Mouse (Mus musculus) ES-E14 (cell line): Measurements from ENCODE around the gene Hnrnpll. TPM values are rescaled to one million over a fixed set of nuclear protein-coding genes. Genes with fewer than 3 reads are reported as not detected.

Source experiments
- DNase-seq: peaks from one replicate; pipeline ENCODE4 v3.0.0-alpha.2; 2013; ENCODE audit warnings: low read depth, low spot score
- H3K27ac ChIP-seq: 2 replicates; pipeline ENCODE4 v1.5.1; 2012; ENCODE audit warnings: low read depth, mild to moderate bottlenecking, low read length, moderate library complexity, mixed read lengths; ENCODE audit not compliant: poor library complexity, insufficient read depth, severe bottlenecking
- H3K36me3 ChIP-seq: 2 replicates; pipeline ENCODE4 v1.6.1; 2012; ENCODE audit warnings: mild to moderate bottlenecking, low read length, moderate library complexity, mixed read lengths; ENCODE audit not compliant: control insufficient read depth, poor library complexity, insufficient read depth, severe bottlenecking
- H3K4me1 ChIP-seq, 2 experiments: fragments of 150-350 bp in 1 of 2; sonication (generic) in 1 of 2; 2 replicates each; pipeline ENCODE4 v1.6.1; 2012; ENCODE audit warnings: low read length in 2 of 2, mild to moderate bottlenecking in 1 of 2, mixed read lengths in 1 of 2; ENCODE audit not compliant: control insufficient read depth in 2 of 2, insufficient read depth in 2 of 2, poor library complexity in 1 of 2
- H3K4me3 ChIP-seq, 2 experiments: fragments of 150-350 bp in 1 of 2; sonication (generic) in 1 of 2; 2 replicates each; pipeline ENCODE4 v1.5.1; 2012; ENCODE audit warnings: low read length in 2 of 2, low read depth in 1 of 2, mild to moderate bottlenecking in 1 of 2, mixed read lengths in 1 of 2; ENCODE audit not compliant: insufficient read depth in 1 of 2, poor library complexity in 1 of 2, severe bottlenecking in 1 of 2
- H3K9ac ChIP-seq: 2 replicates; pipeline ENCODE4 v1.6.1; 2012; ENCODE audit warnings: low read depth, mild to moderate bottlenecking, low read length, mixed read lengths; ENCODE audit not compliant: poor library complexity, insufficient read depth, severe bottlenecking
- H3K9me3 ChIP-seq: fragments of 150-350 bp; sonication (generic); 2 replicates; pipeline ENCODE4 v1.6.1; 2012; ENCODE audit warnings: low read depth, mild to moderate bottlenecking, low read length; ENCODE audit not compliant: control insufficient read depth, insufficient read depth
- CHD2 ChIP-seq: IDR thresholded peaks from 2 replicates; pipeline ENCODE4 v1.6.1; 2014; ENCODE audit warnings: mild to moderate bottlenecking, low read depth, low read length, inconsistent platforms
- HCFC1 ChIP-seq: IDR thresholded peaks from 2 replicates; pipeline ENCODE4 v1.6.1; 2012; ENCODE audit warnings: low read length, inconsistent platforms, borderline replicate concordance; ENCODE audit not compliant: insufficient read depth
- MAFK ChIP-seq: IDR thresholded peaks from 2 replicates; pipeline ENCODE4 v1.6.1; 2014; ENCODE audit warnings: mild to moderate bottlenecking, low read depth, low read length, inconsistent platforms; ENCODE audit not compliant: insufficient read depth
- ZC3H11A ChIP-seq: IDR thresholded peaks from 2 replicates; pipeline ENCODE4 v1.6.1; 2012; ENCODE audit warnings: low read depth, mild to moderate bottlenecking, inconsistent platforms, low read length, borderline replicate concordance
- ZNF384 ChIP-seq: IDR thresholded peaks from 2 replicates; pipeline ENCODE4 v1.6.1; 2012; ENCODE audit warnings: low read depth, low read length, inconsistent platforms
- in situ Hi-C, 2 experiments: fragments of 600-800 bp; cut with MboI; formaldehyde crosslinking; loops; one replicate each; pipeline ENCODE4 v1.15.1; 2025; ENCODE audit warnings: low sequenced_read_pairs in 2 of 2, inconsistent platforms in 1 of 2; ENCODE audit not compliant: unreplicated experiment in 2 of 2
- total RNA-seq: library from RNA; depleted of rRNA; stranded (reverse); fragments of 300-350 nt; gene quantifications from 2 replicates; pipeline ENCODE4 v1.2.3, GENCODE M21; 2012; rRNA removed

Hnrnpll gene
- 36.4 and 40.9 TPM in 2 replicates for total RNA-seq

- TF ChIP-seq ZC3H11A = no peak
- no peak for TF ChIP-seq ZNF384
- TF ChIP-seq CHD2 = peak; percentile 93
- TF ChIP-seq HCFC1 = peak; percentile 58; the same call in 1 of the 2 replicates
- no peak for TF ChIP-seq MAFK
- Histone ChIP-seq H3K27ac (peak within 1 kb of the TSS; percentile 77), H3K9me3 (no peaks in the 10 kb centered on the region), H3K9ac (peak within 1 kb of the TSS; percentile 89), H3K4me1 (peaks cover 0 to 5% of the 10 kb centered on the region in 2 experiments; a peak in 1 of 4 replicates), H3K36me3 (no peaks in the 10 kb centered on the region), H3K4me3 (peak within 1 kb of the TSS; percentile 96 to 98)
- in situ Hi-C loops = no loop called here
- peak; percentile 92 for DNase-seq
These were observed at the start of gene Hnrnpll for GRCm38 (mm10) chr17:80061783-80062619. Gene Hnrnpll, minus strand, starts transcription at chr17:80062334.

GRCm38 (mm10) chr17:80105348-80105978 is 43.3 kb upstream of the Hnrnpll start:
- Histone ChIP-seq H3K36me3 (no peaks in the 10 kb centered on the region), H3K4me3 (no peak overlapping the region), H3K27ac (no peak overlapping the region), H3K9ac (no peak overlapping the region), H3K4me1 (no peaks in the 10 kb centered on the region), H3K9me3 (no peaks in the 10 kb centered on the region)
- no peak for TF ChIP-seq CHD2
- TF ChIP-seq HCFC1 = no peak
- no peak for TF ChIP-seq MAFK
- no peak for TF ChIP-seq ZNF384
- TF ChIP-seq ZC3H11A = no peak
- no peak for DNase-seq
- in situ Hi-C loops = no loop called here

- peaks cover 0 to 5% of the 10 kb centered on the region in 2 experiments; a peak in 1 of 4 replicates for H3K4me1 ChIP-seq
- H3K9me3 ChIP-seq = no peaks in the 10 kb centered on the region
- in situ Hi-C loops = no loop called here
- H3K4me3 ChIP-seq = no peak overlapping the region
- TF ChIP-seq ZC3H11A (no peak), MAFK (no peak), HCFC1 (no peak), CHD2 (no peak), ZNF384 (no peak)
- no peaks in the 10 kb centered on the region for H3K36me3 ChIP-seq
- no peak overlapping the region for H3K27ac ChIP-seq
- H3K9ac ChIP-seq = no peak overlapping the region
- no peak for DNase-seq
These were observed 37.7 kb upstream of the Hnrnpll start for GRCm38 (mm10) chr17:80099823-80100222.

- H3K27ac ChIP-seq = no peak overlapping the region
- peaks cover 0 to 5% of the 10 kb centered on the region in 2 experiments; a peak in 1 of 4 replicates for H3K4me1 ChIP-seq
- no peaks in the 10 kb centered on the region for H3K36me3 ChIP-seq
- H3K9me3 ChIP-seq = no peaks in the 10 kb centered on the region
- H3K9ac ChIP-seq = no peak overlapping the region
- TF ChIP-seq ZC3H11A = no peak
- TF ChIP-seq CHD2 = no peak
- no peak for TF ChIP-seq MAFK
- TF ChIP-seq ZNF384 = no peak
- no peak for TF ChIP-seq HCFC1
- H3K4me3 ChIP-seq = no peak overlapping the region
- no peak for DNase-seq
- in situ Hi-C loops = no loop called here
These were observed 35.1 kb upstream of the Hnrnpll start for GRCm38 (mm10) chr17:80097221-80097620.
